Mouse (Mus musculus): ENCODE results near the gene Iqce.

- TF ChIP-seq CTCF (IDR thresholded peaks at IDR 0.05; ENCODE audit: control insufficient read depth, insufficient read depth, insufficient read length) (no peak), MAX (IDR thresholded peaks at IDR 0.05) (no peak), USF1 (IDR thresholded peaks at IDR 0.05; ENCODE audit: low read depth) (no peak), MYOD1 (IDR thresholded peaks at IDR 0.05; ENCODE audit: control insufficient read depth, insufficient read length, low read depth) (no peak), FOSL1 (IDR thresholded peaks at IDR 0.05; ENCODE audit: insufficient read depth, low read length, poor library complexity, severe bottlenecking) (no peak), MYOG (IDR thresholded peaks at IDR 0.05; ENCODE audit: control insufficient read depth, extremely low read depth, insufficient read length) (no peak), CEBPB (IDR thresholded peaks at IDR 0.05; ENCODE audit: low read depth) (no peak)
Observed at GRCm38 (mm10) chr5:140624961-140625360, 77.2 kb downstream of the Iqce start.

Data from C2C12 (cell line).